ENCODE assay signal across 38 mouse cellular contexts in the genomic region with DNA sequence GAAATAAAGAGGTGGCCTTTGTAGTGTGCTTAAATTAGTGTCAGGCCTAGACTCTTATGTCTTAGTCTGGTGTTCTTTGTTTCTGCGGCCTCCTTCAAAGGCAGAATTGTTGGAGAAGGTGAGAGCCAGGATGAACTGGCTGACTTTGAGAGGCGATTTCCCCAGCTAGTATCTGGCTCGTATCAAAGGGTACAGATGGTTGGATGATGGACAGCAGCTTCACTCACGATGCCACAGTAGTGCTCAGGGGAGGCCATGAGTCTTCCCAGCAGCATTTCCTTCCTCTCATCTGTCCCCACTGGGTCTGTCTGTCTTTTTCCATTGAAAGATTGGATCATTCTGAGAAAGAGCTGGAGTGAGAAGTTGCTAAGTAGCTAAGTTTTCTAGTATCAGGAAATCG. TPM values are rescaled to one million over a fixed set of nuclear protein-coding genes. Genes with fewer than 3 reads are reported as not detected.
A peak's percentile ranks its signal among the peaks of the same experiment; 100 is the strongest.
DNase-seq lines count a peak whose midpoint lies in the region; ATAC-seq and TF ChIP-seq lines count a peak whose summit lies in the region.
"Had no signal": no experiment of that assay in that cellular context is flagged by ENCODE, and none has a peak within 500 bp of the region (broad histone marks: within the 10 kb centered on the region; RNA-seq: fewer than 3 reads in every experiment).

No protein-coding gene starts in this region.

- no peak for TF ChIP-seq POLR2A in cerebellum, adult 2 months (IDR thresholded peaks at IDR 0.05; ENCODE audit: borderline replicate concordance, insufficient read depth, low read length)

- H3K4me3 ChIP-seq in embryonic facial prominence, embryonic 13.5 days, result no peak overlapping the region
- H3K4me3 ChIP-seq in embryonic facial prominence, embryonic 10.5 days, result no peak overlapping the region
- H3K4me3 ChIP-seq in cerebellum, adult 2 months (replicated peaks; ENCODE audit: insufficient read depth, low read depth, low read length), result no peak overlapping the region
- H3K4me3 ChIP-seq: embryonic facial prominence, embryonic 12.5 days; forebrain, embryonic 10.5 days; forebrain, embryonic 15.5 days; heart, embryonic 12.5 days; hindbrain, embryonic 15.5 days; neural tube, embryonic 13.5 days had no signal

- H3K36me3 ChIP-seq in embryonic facial prominence, embryonic 13.5 days, result no peaks in the 10 kb centered on the region
- H3K36me3 ChIP-seq in embryonic facial prominence, embryonic 10.5 days (replicated peaks), result peaks cover 12% of the 10 kb centered on the region
- H3K36me3 ChIP-seq: embryonic facial prominence, embryonic 12.5 days; heart, embryonic 12.5 days had no signal

- TF ChIP-seq CTCF in cerebellum, adult 2 months (IDR thresholded peaks at IDR 0.05; ENCODE audit: borderline replicate concordance, insufficient read depth, low read depth, low read length), result no peak

- no peaks in the 10 kb centered on the region for H3K27me3 ChIP-seq in embryonic facial prominence, embryonic 13.5 days
- no peaks in the 10 kb centered on the region for H3K27me3 ChIP-seq in embryonic facial prominence, embryonic 10.5 days (replicated peaks; ENCODE audit: low read depth, poor library complexity, severe bottlenecking)
- no peaks in the 10 kb centered on the region for H3K27me3 ChIP-seq in cerebellum, adult 2 months (ENCODE audit: control insufficient read depth, insufficient read depth, low read length)
- H3K27me3 ChIP-seq: embryonic facial prominence, embryonic 12.5 days; forebrain, embryonic 15.5 days; heart, embryonic 12.5 days; hindbrain, embryonic 15.5 days; neural tube, embryonic 13.5 days; Patski had no signal

- DNase-seq in embryonic facial prominence, embryonic 10.5 days (ENCODE audit: low spot score), result no peak
- DNase-seq in brain, adult 2 months (ENCODE audit: low read depth, low spot score), result peak; percentile 91
- DNase-seq in cerebellum, adult 2 months, result peak; percentile 68 to 89
- peak; percentile 64 to 82 for DNase-seq in cerebellum, postnatal 14 days
- no peak for DNase-seq in kidney, postnatal 25 days
- no peak for DNase-seq in layer of hippocampus, adult 18-20 months (ENCODE audit: low spot score in 2 of 2)
- DNase-seq: adrenal gland, postnatal 14 days; gastrocnemius, postnatal 25 days; heart, adult 18-20 months; kidney, adult 18-20 months; kidney, postnatal 4 days; layer of hippocampus, postnatal 36 days; liver; lung, adult 2 months; lung, postnatal 10 days; right cerebral cortex, postnatal 4 days; thymus, adult 2 months; thymus, postnatal 36 days had no signal

- 73% methylated on average over 5 of the region's 5 CpGs for WGBS in embryonic facial prominence, embryonic 13.5 days
- 85% methylated on average over 5 of the region's 5 CpGs for WGBS in embryonic facial prominence, embryonic 10.5 days
- WGBS in cerebellum, adult 2 months, result 15% methylated on average over 5 of the region's 5 CpGs

- H3K27ac ChIP-seq in embryonic facial prominence, embryonic 13.5 days, result peak overlapping the region; percentile 16; the same call in 1 of the 2 replicates
- H3K27ac ChIP-seq in embryonic facial prominence, embryonic 10.5 days (replicated peaks), result no peak overlapping the region
- no peak overlapping the region for H3K27ac ChIP-seq in cerebellum, adult 2 months (ENCODE audit: insufficient read depth, low read length)
- H3K27ac ChIP-seq: embryonic facial prominence, embryonic 12.5 days; forebrain, embryonic 10.5 days; forebrain, embryonic 15.5 days; hindbrain, embryonic 15.5 days; liver, embryonic 14.5 days; neural tube, embryonic 13.5 days; stomach, postnatal 0 days had no signal

- H3K9me3 ChIP-seq in embryonic facial prominence, embryonic 13.5 days, result no peaks in the 10 kb centered on the region
- H3K9me3 ChIP-seq in embryonic facial prominence, embryonic 10.5 days, result no peaks in the 10 kb centered on the region
- H3K9me3 ChIP-seq: embryonic facial prominence, embryonic 12.5 days; forebrain, embryonic 10.5 days; forebrain, embryonic 15.5 days; heart, embryonic 12.5 days; hindbrain, embryonic 15.5 days; neural tube, embryonic 13.5 days had no signal

- no peaks in the 10 kb centered on the region for H3K4me1 ChIP-seq in embryonic facial prominence, embryonic 13.5 days
- no peaks in the 10 kb centered on the region for H3K4me1 ChIP-seq in embryonic facial prominence, embryonic 10.5 days
- peaks cover 8% of the 10 kb centered on the region for H3K4me1 ChIP-seq in cerebellum, adult 2 months (ENCODE audit: control insufficient read depth, insufficient read depth, low read length)
- H3K4me1 ChIP-seq: embryonic facial prominence, embryonic 12.5 days; forebrain, embryonic 10.5 days; hindbrain, embryonic 15.5 days; neural tube, embryonic 13.5 days had no signal

- ATAC-seq in embryonic facial prominence, embryonic 13.5 days (ENCODE audit: insufficient number of reproducible peaks, insufficient read depth, low FRiP score, low TSS enrichment, low read depth), result no peak
- ATAC-seq: forebrain, embryonic 15.5 days; Patski had no signal

- no peak overlapping the region for H3K9ac ChIP-seq in embryonic facial prominence, embryonic 13.5 days
- H3K9ac ChIP-seq: embryonic facial prominence, embryonic 12.5 days; forebrain, embryonic 15.5 days; heart, embryonic 12.5 days; hindbrain, embryonic 15.5 days; liver, embryonic 14.5 days; neural tube, embryonic 13.5 days had no signal

- no peak overlapping the region for H3K4me2 ChIP-seq in embryonic facial prominence, embryonic 13.5 days
- H3K4me2 ChIP-seq: embryonic facial prominence, embryonic 12.5 days; forebrain, embryonic 15.5 days; heart, embryonic 12.5 days; hindbrain, embryonic 15.5 days; midbrain, embryonic 11.5 days; neural tube, embryonic 13.5 days had no signal

RNA-seq across cellular contexts. Expression of gene Gdpd4, which starts 51.9 kb away (rescaled TPM):
- polyA plus RNA-seq in embryonic facial prominence, embryonic 13.5 days (2015; fragmentation: Nextera tagmentation; extraction: Ambion mirVana), result not detected in 2 replicates
- 0.05 TPM in 1 of 2 replicates, not detected in the other for polyA plus RNA-seq in embryonic facial prominence, embryonic 10.5 days (2016; fragmentation: Nextera tagmentation; extraction: Ambion mirVana)
- 0.08 and 0.17 TPM in 2 replicates for polyA plus RNA-seq in cerebellum, adult 2 months (2012; rRNA removed)
- not detected for total RNA-seq in layer of hippocampus, adult 18-20 months (2021)
- total RNA-seq: adrenal gland, postnatal 14 days; gastrocnemius, adult 18-20 months; gastrocnemius, postnatal 25 days; heart, adult 18-20 months; hematopoietic stem cell, adult 5-6 weeks; layer of hippocampus, postnatal 36 days; left cerebral cortex, postnatal 10 days; MEL had no signal
- polyA plus RNA-seq: embryonic facial prominence, embryonic 12.5 days; forebrain, embryonic 10.5 days; forebrain, embryonic 15.5 days; heart, embryonic 12.5 days; heart, postnatal 0 days; hindbrain, embryonic 15.5 days; intestine, embryonic 14.5 days; kidney, embryonic 16.5 days; limb, embryonic 11.5 days; liver, embryonic 14.5 days; lung, adult 2 months; midbrain, embryonic 11.5 days; Patski; spleen, adult 2 months; stomach, postnatal 0 days; thymus, adult 2 months had no signal

Comparison
In these comparisons a context has a peak if more than half of its experiments do, and no peak if none do; other contexts are left out.
1. DNase-seq: peak in brain, adult 2 months (single experiment), cerebellum, adult 2 months (2 of 2) and cerebellum, postnatal 14 days (2 of 2); none in embryonic facial prominence, embryonic 10.5 days (single experiment), kidney, postnatal 25 days (0 of 2) and layer of hippocampus, adult 18-20 months (0 of 2).